Mouse (Mus musculus): ENCODE measurements around the gene Hoxa3. TPM values are rescaled to one million over a fixed set of nuclear protein-coding genes. Genes with fewer than 3 reads are reported as not detected.

The Hoxa3 gene
- total and polyA plus RNA-seq, 3 experiments, result 0.08 to 0.38 (median 0.34) TPM

DNA sequence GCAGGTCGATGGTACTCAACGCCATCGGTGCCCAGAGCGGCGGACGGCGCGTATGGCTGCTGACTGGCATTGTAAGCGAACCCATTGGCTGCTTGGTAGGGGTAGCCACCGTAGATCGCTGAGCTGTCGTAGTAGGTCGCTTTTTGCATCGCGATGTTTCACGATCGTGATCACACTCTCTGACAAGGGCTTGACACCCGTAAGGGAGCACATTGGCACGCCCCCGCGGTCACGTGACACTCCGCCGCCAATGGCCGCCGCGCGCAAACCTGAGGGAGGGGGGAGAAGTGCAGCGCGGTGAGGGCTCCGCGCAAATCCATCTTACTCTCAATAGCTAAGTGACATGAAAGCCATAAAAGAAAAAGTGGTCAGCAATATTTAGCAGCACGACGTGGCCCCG is 40.6 kb downstream of the Hoxa3 start:
- Histone ChIP-seq H3K79me2 (replicated peaks; ENCODE audit: control insufficient read depth, extremely low read depth, insufficient read depth, poor library complexity, severe bottlenecking) (no peaks in the 10 kb centered on the region), H3K9me3 (replicated peaks; ENCODE audit: low read length) (peaks cover 9% of the 10 kb centered on the region), H3K9ac (ENCODE audit: insufficient read depth, low read depth) (no peak overlapping the region), H3K4me1 (ENCODE audit: control insufficient read depth in 1 of 2, insufficient read depth in 2 of 2) (no peaks in the 10 kb centered on the region), H3K4me3 (replicated peaks in 1 of 3; ENCODE audit: low read depth in 2 of 3, low read length in 2 of 3, poor library complexity in 1 of 3) (no peak overlapping the region), H3K27ac (ENCODE audit: insufficient read depth, low read depth) (no peak overlapping the region), H3K27me3 (replicated peaks) (no peaks in the 10 kb centered on the region), H3K4me2 (ENCODE audit: insufficient read depth, low read depth, poor library complexity, severe bottlenecking) (no peak overlapping the region), H3K36me3 (replicated peaks in 1 of 2; ENCODE audit: control insufficient read depth in 1 of 2, insufficient read depth in 1 of 2, low read length in 1 of 2) (peaks cover 3 to 19% of the 10 kb centered on the region in 2 experiments)
- no peak for DNase-seq (ENCODE audit: extremely low read depth)
- TF ChIP-seq MYC (IDR thresholded peaks at IDR 0.05; ENCODE audit: low read depth, low read length) (no peak), SIN3A (IDR thresholded peaks at IDR 0.05; ENCODE audit: low read length) (no peak), HCFC1 (IDR thresholded peaks at IDR 0.05; ENCODE audit: low read depth, low read length) (no peak), JUND (conservative IDR thresholded peaks at IDR 0.05; ENCODE audit: low read depth, low read length) (no peak), MXI1 (IDR thresholded peaks at IDR 0.05; ENCODE audit: low read depth, low read length) (no peak), SMC3 (IDR thresholded peaks at IDR 0.05; ENCODE audit: low read depth, low read length) (no peak)
- dilution Hi-C loops (cut with MboI; ENCODE audit: extremely low pct_ligation_motif_present, extremely low pct_unique_long_range_greater_than_20kb, low sequenced_read_pairs), result no loop called here
- in situ Hi-C loops (cut with MboI; ENCODE audit: low pct_ligation_motif_present, low pct_unique_long_range_greater_than_20kb, low sequenced_read_pairs), result no loop called here

DNA sequence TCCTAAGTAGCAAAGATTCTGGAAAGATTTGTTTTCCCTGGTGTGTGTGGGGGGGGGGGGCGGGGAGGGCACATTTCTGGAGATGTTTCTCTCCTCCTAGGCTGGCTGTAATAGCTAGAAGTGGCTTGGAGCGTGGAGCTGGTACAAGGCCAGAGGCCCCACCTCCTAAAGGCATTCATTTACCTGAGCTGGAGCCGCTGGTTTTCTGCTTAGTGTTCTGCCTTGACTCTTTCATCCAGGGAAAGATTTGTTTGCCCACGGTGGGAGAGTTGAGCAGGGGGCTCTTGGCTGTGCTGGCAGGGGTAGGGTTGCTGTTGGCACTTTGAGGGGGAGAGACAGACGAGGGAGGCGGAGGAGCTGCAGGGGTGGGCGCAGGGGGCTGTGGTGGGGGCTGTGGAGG is 41.2 kb downstream of the Hoxa3 start:
- in situ Hi-C loops (cut with MboI; ENCODE audit: low pct_ligation_motif_present, low pct_unique_long_range_greater_than_20kb, low sequenced_read_pairs) (no loop called here), dilution Hi-C loops (cut with MboI; ENCODE audit: extremely low pct_ligation_motif_present, extremely low pct_unique_long_range_greater_than_20kb, low sequenced_read_pairs) (no loop called here)
- Histone ChIP-seq H3K79me2 (replicated peaks; ENCODE audit: control insufficient read depth, extremely low read depth, insufficient read depth, poor library complexity, severe bottlenecking) (no peaks in the 10 kb centered on the region), H3K9me3 (replicated peaks; ENCODE audit: low read length) (peaks cover 9% of the 10 kb centered on the region), H3K27me3 (replicated peaks) (no peaks in the 10 kb centered on the region), H3K27ac (ENCODE audit: insufficient read depth, low read depth) (no peak overlapping the region), H3K4me2 (ENCODE audit: insufficient read depth, low read depth, poor library complexity, severe bottlenecking) (no peak overlapping the region), H3K4me3 (replicated peaks in 1 of 3; ENCODE audit: low read depth in 2 of 3, low read length in 2 of 3, poor library complexity in 1 of 3) (no peak overlapping the region), H3K9ac (ENCODE audit: insufficient read depth, low read depth) (no peak overlapping the region), H3K36me3 (replicated peaks in 1 of 2; ENCODE audit: control insufficient read depth in 1 of 2, insufficient read depth in 1 of 2, low read length in 1 of 2) (peaks cover 3 to 21% of the 10 kb centered on the region in 2 experiments), H3K4me1 (ENCODE audit: control insufficient read depth in 1 of 2, insufficient read depth in 2 of 2) (no peaks in the 10 kb centered on the region)
- TF ChIP-seq MXI1 (IDR thresholded peaks at IDR 0.05; ENCODE audit: low read depth, low read length) (no peak), RCOR1 (conservative IDR thresholded peaks at IDR 0.05; ENCODE audit: low read depth, low read length) (no peak), RAD21 (IDR thresholded peaks at IDR 0.05; ENCODE audit: low read depth, low read length) (no peak), MYC (IDR thresholded peaks at IDR 0.05; ENCODE audit: low read depth, low read length) (no peak), MAFK (IDR thresholded peaks at IDR 0.05; ENCODE audit: insufficient replicate concordance, low read length) (no peak), NRF1 (IDR thresholded peaks at IDR 0.05; ENCODE audit: low read depth, low read length) (no peak), USF2 (conservative IDR thresholded peaks at IDR 0.05; ENCODE audit: low read depth, low read length) (no peak), SIN3A (IDR thresholded peaks at IDR 0.05; ENCODE audit: low read length) (no peak), CHD1 (IDR thresholded peaks at IDR 0.05; ENCODE audit: low read depth, low read length) (no peak), ZKSCAN1 (IDR thresholded peaks at IDR 0.05; ENCODE audit: borderline replicate concordance, low read depth, low read length) (no peak)
- DNase-seq (ENCODE audit: extremely low read depth), result no peak

- no peak for DNase-seq (ENCODE audit: extremely low read depth)
- Histone ChIP-seq H3K79me2 (replicated peaks; ENCODE audit: control insufficient read depth, extremely low read depth, insufficient read depth, poor library complexity, severe bottlenecking) (no peaks in the 10 kb centered on the region), H3K4me1 (ENCODE audit: control insufficient read depth in 1 of 2, insufficient read depth in 2 of 2) (no peaks in the 10 kb centered on the region), H3K4me3 (replicated peaks in 1 of 3; ENCODE audit: low read depth in 2 of 3, low read length in 2 of 3, poor library complexity in 1 of 3) (no peak overlapping the region), H3K27me3 (replicated peaks) (no peaks in the 10 kb centered on the region), H3K4me2 (ENCODE audit: insufficient read depth, low read depth, poor library complexity, severe bottlenecking) (no peak overlapping the region), H3K36me3 (replicated peaks in 1 of 2; ENCODE audit: control insufficient read depth in 1 of 2, insufficient read depth in 1 of 2, low read length in 1 of 2) (peaks cover 3 to 21% of the 10 kb centered on the region in 2 experiments), H3K9ac (ENCODE audit: insufficient read depth, low read depth) (no peak overlapping the region), H3K9me3 (replicated peaks; ENCODE audit: low read length) (peaks cover 9% of the 10 kb centered on the region), H3K27ac (ENCODE audit: insufficient read depth, low read depth) (no peak overlapping the region)
- dilution Hi-C loops (cut with MboI; ENCODE audit: extremely low pct_ligation_motif_present, extremely low pct_unique_long_range_greater_than_20kb, low sequenced_read_pairs) (no loop called here), in situ Hi-C loops (cut with MboI; ENCODE audit: low pct_ligation_motif_present, low pct_unique_long_range_greater_than_20kb, low sequenced_read_pairs) (no loop called here)
- TF ChIP-seq NELFE (IDR thresholded peaks at IDR 0.05; ENCODE audit: low read depth, low read length), result no peak
- TF ChIP-seq ETS1 (conservative IDR thresholded peaks at IDR 0.05; ENCODE audit: low read depth, low read length), result no peak
- no peak for TF ChIP-seq SMC3 (IDR thresholded peaks at IDR 0.05; ENCODE audit: low read depth, low read length)
- TF ChIP-seq POLR2AphosphoS2 (IDR thresholded peaks at IDR 0.05; ENCODE audit: low read depth, low read length), result no peak
- TF ChIP-seq MAZ (IDR thresholded peaks at IDR 0.05; ENCODE audit: low read depth, low read length), result no peak
- no peak for TF ChIP-seq RCOR1 (conservative IDR thresholded peaks at IDR 0.05; ENCODE audit: low read depth, low read length)
- TF ChIP-seq SIN3A (IDR thresholded peaks at IDR 0.05; ENCODE audit: low read length), result no peak
- TF ChIP-seq MAX (IDR thresholded peaks at IDR 0.05; ENCODE audit: low read length), result no peak
- no peak for TF ChIP-seq MYC (IDR thresholded peaks at IDR 0.05; ENCODE audit: low read depth, low read length)
- TF ChIP-seq EP300 (IDR thresholded peaks at IDR 0.05; ENCODE audit: low read length), result no peak
- no peak for TF ChIP-seq RAD21 (IDR thresholded peaks at IDR 0.05; ENCODE audit: low read depth, low read length)
Measured at GRCm38 (mm10) chr6:52171331-52171730, 41.8 kb downstream of the Hoxa3 start.

All from CH12.LX (cell line).